Mouse (Mus musculus): ENCODE data around the gene Skap1. TPM values are rescaled to one million over a fixed set of nuclear protein-coding genes. Genes with fewer than 3 reads are reported as not detected.
"Not testable (repeated sequence)": the region's sequence is repeated elsewhere in the genome, so short reads cannot be mapped to it uniquely, and the experiment has no call there.

The Skap1 gene
- polyA plus RNA-seq, 1 experiment, result 4.9 TPM

- H3K4me1 ChIP-seq (ENCODE audit: control insufficient read depth, insufficient read depth, low read length), result no peaks in the 10 kb centered on the region
- H3K27ac ChIP-seq (ENCODE audit: control insufficient read depth, insufficient read depth, low read depth, low read length, poor library complexity), result no peak overlapping the region
- no peak overlapping the region for H3K4me3 ChIP-seq (replicated peaks; ENCODE audit: control insufficient read depth, low read depth, low read length)
- WGBS, result 90% methylated on average over 5 of the region's 5 CpGs
- TF ChIP-seq POLR2A (IDR thresholded peaks at IDR 0.05; ENCODE audit: borderline replicate concordance, control insufficient read depth, low read depth, low read length), result no peak
- TF ChIP-seq CTCF (IDR thresholded peaks at IDR 0.05; ENCODE audit: control insufficient read depth, insufficient read depth, low read length), result no peak
These were observed 315.9 kb downstream of the Skap1 start for GRCm38 (mm10) chr11:96780306-96780705.

- Histone ChIP-seq H3K27ac (ENCODE audit: control insufficient read depth, insufficient read depth, low read depth, low read length, poor library complexity) (no peak overlapping the region), H3K4me3 (replicated peaks; ENCODE audit: control insufficient read depth, low read depth, low read length) (no peak overlapping the region), H3K4me1 (ENCODE audit: control insufficient read depth, insufficient read depth, low read length) (no peaks in the 10 kb centered on the region)
- TF ChIP-seq CTCF (IDR thresholded peaks at IDR 0.05; ENCODE audit: control insufficient read depth, insufficient read depth, low read length) (no peak), POLR2A (IDR thresholded peaks at IDR 0.05; ENCODE audit: borderline replicate concordance, control insufficient read depth, low read depth, low read length) (no peak)
- WGBS, result 65% methylated on average over 2 of the region's 2 CpGs
These were observed 317.0 kb downstream of the Skap1 start for GRCm38 (mm10) chr11:96781425-96781824.

DNA sequence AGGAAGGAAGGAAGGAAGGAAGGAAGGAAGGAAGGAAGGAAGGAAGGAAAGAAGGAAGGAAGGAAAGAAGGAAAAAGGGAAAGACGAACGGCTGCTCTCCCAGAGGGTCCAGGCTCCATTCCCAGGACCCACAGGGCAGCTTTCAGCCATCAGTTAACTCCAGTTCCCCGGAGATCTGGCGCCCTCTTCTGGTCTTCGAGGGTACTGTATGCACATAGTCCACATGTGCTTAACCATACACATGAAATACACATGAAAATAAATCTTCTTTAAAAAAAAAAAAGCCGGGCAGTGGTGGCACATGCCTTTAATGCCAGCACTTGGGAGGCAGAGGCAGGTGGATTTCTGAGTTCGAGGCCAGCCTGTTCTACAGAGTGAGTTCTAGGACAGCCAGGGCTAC, 320.5 kb downstream of the Skap1 start:
- H3K4me3 ChIP-seq (replicated peaks; ENCODE audit: control insufficient read depth, low read depth, low read length); H3K4me1 ChIP-seq (ENCODE audit: control insufficient read depth, insufficient read depth, low read length); H3K27ac ChIP-seq (ENCODE audit: control insufficient read depth, insufficient read depth, low read depth, low read length, poor library complexity): not testable (repeated sequence)
- TF ChIP-seq CTCF (IDR thresholded peaks at IDR 0.05; ENCODE audit: control insufficient read depth, insufficient read depth, low read length), result peak; percentile 71
- 16% methylated on average over 7 of the region's 7 CpGs for WGBS

DNA sequence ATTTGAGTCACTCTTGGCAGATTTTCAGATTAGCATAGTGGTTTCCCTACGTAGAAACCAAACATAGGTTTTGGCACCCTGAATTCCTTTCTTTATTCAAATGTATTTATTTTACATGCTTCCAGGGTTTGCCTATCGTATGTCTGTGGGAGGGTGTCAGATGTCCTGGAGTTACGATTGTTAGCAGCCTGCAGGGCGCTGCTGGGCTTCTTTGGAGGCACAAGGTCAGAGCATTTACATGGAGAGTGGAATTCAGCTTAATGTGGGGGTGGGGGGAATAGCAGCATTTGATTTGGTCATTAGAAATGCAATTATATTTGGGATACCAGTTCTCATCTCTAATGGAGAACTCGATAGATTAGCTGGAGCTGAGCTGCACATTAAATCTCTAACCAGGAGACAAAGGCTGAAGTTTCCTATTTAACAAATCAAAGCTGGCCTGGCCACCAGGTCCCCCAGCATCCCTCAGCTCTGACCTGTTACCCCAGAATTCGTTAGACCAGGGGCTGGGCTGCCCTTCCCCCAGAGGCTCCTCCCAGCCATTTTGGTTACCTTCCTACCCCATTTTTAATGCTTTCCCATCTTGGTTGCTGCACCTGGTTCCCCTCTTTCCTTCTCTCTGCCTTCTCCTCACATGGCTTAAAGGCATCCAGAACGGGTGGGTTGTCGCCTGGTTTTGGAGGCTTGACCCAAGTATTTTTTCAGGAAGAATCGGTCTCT, 322.5 kb downstream of the Skap1 start:
- no peak for TF ChIP-seq POLR2A (IDR thresholded peaks at IDR 0.05; ENCODE audit: borderline replicate concordance, control insufficient read depth, low read depth, low read length)
- TF ChIP-seq CTCF (IDR thresholded peaks at IDR 0.05; ENCODE audit: control insufficient read depth, insufficient read depth, low read length), result no peak
- WGBS, result 80% methylated on average over 9 of the region's 9 CpGs
- H3K4me1 ChIP-seq (ENCODE audit: control insufficient read depth, insufficient read depth, low read length), result no peaks in the 10 kb centered on the region
- no peak overlapping the region for H3K27ac ChIP-seq (ENCODE audit: control insufficient read depth, insufficient read depth, low read depth, low read length, poor library complexity)
- H3K4me3 ChIP-seq (replicated peaks; ENCODE audit: control insufficient read depth, low read depth, low read length), result no peak overlapping the region

- Histone ChIP-seq H3K4me1 (ENCODE audit: control insufficient read depth, insufficient read depth, low read length) (no peaks in the 10 kb centered on the region), H3K4me3 (replicated peaks; ENCODE audit: control insufficient read depth, low read depth, low read length) (peak within 1 kb of the TSS; percentile 94), H3K27ac (ENCODE audit: control insufficient read depth, insufficient read depth, low read depth, low read length, poor library complexity) (peak within 1 kb of the TSS; percentile 93)
- TF ChIP-seq CTCF (IDR thresholded peaks at IDR 0.05; ENCODE audit: control insufficient read depth, insufficient read depth, low read length), result no peak
- TF ChIP-seq POLR2A (IDR thresholded peaks at IDR 0.05; ENCODE audit: borderline replicate concordance, control insufficient read depth, low read depth, low read length), result peak; percentile 79; the same call in 1 of the 2 replicates
- WGBS, result under 1% methylated on average over 93 of the region's 93 CpGs
These were observed 324.7 kb downstream of the Skap1 start, which contains the start of gene Cbx1 for GRCm38 (mm10) chr11:96788871-96789795. Gene Cbx1, plus strand, starts transcription at chr11:96789127.

GRCm38 (mm10) chr11:96789990-96790389, 325.6 kb downstream of the Skap1 start:
- H3K4me1 ChIP-seq (ENCODE audit: control insufficient read depth, insufficient read depth, low read length), result no peaks in the 10 kb centered on the region
- 13% methylated on average over 5 of the region's 5 CpGs for WGBS
- H3K4me3 ChIP-seq (replicated peaks; ENCODE audit: control insufficient read depth, low read depth, low read length), result peak overlapping the region; percentile 94
- H3K27ac ChIP-seq (ENCODE audit: control insufficient read depth, insufficient read depth, low read depth, low read length, poor library complexity), result no peak overlapping the region
- TF ChIP-seq POLR2A (IDR thresholded peaks at IDR 0.05; ENCODE audit: borderline replicate concordance, control insufficient read depth, low read depth, low read length), result no peak
- TF ChIP-seq CTCF (IDR thresholded peaks at IDR 0.05; ENCODE audit: control insufficient read depth, insufficient read depth, low read length), result no peak

DNA sequence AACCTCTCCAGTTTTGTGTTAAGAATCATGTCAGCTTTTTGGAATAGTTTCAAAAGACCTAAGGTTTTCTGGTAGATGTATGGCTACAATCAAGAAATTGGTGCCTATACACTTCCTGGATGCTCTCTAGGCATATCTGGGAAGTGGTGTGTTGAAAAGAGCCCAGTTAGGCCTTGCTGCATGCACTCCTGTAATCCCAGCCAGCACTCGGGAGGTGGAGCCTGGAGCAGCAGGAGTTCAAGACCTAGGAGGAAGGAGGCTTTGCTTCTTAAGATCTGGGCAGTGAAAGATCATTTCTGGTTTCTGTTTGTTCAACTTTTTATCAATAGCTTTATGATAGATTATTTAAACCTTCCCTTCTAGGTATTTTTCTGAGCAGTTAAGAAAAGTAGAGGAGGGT, 326.3 kb downstream of the Skap1 start:
- H3K27ac ChIP-seq (ENCODE audit: control insufficient read depth, insufficient read depth, low read depth, low read length, poor library complexity), result no peak overlapping the region
- no peak for TF ChIP-seq POLR2A (IDR thresholded peaks at IDR 0.05; ENCODE audit: borderline replicate concordance, control insufficient read depth, low read depth, low read length)
- no peak for TF ChIP-seq CTCF (IDR thresholded peaks at IDR 0.05; ENCODE audit: control insufficient read depth, insufficient read depth, low read length)
- H3K4me3 ChIP-seq (replicated peaks; ENCODE audit: control insufficient read depth, low read depth, low read length), result no peak overlapping the region
- 18% methylated on average over 1 of the region's 1 CpGs for WGBS
- no peaks in the 10 kb centered on the region; the same call in 1 of the 2 replicates for H3K4me1 ChIP-seq (ENCODE audit: control insufficient read depth, insufficient read depth, low read length)

GRCm38 (mm10) chr11:96795491-96795890, 331.1 kb downstream of the Skap1 start:
- Histone ChIP-seq H3K27ac (ENCODE audit: control insufficient read depth, insufficient read depth, low read depth, low read length, poor library complexity) (no peak overlapping the region), H3K4me3 (replicated peaks; ENCODE audit: control insufficient read depth, low read depth, low read length) (no peak overlapping the region), H3K4me1 (ENCODE audit: control insufficient read depth, insufficient read depth, low read length) (no peaks in the 10 kb centered on the region; the same call in 1 of the 2 replicates)
- TF ChIP-seq POLR2A (IDR thresholded peaks at IDR 0.05; ENCODE audit: borderline replicate concordance, control insufficient read depth, low read depth, low read length), result no peak
- no peak for TF ChIP-seq CTCF (IDR thresholded peaks at IDR 0.05; ENCODE audit: control insufficient read depth, insufficient read depth, low read length)
- 56% methylated on average over 13 of the region's 13 CpGs for WGBS
